Mouse (Mus musculus) ES-Bruce4 (cell line): Measurements from ENCODE around the gene Cr2. TPM values are rescaled to one million over a fixed set of nuclear protein-coding genes. Genes with fewer than 3 reads are reported as not detected.
A peak's percentile ranks its signal among the peaks of the same experiment; 100 is the strongest.
"Not testable (repeated sequence)": the region's sequence is repeated elsewhere in the genome, so short reads cannot be mapped to it uniquely, and the experiment has no call there.

ENCODE experiments used
- H3K27ac ChIP-seq: 2 replicates; pipeline ENCODE4 v1.5.1; 2012; ENCODE audit warnings: low read length, inconsistent platforms; ENCODE audit not compliant: insufficient read depth
- H3K27me3 ChIP-seq: 2 replicates; pipeline ENCODE4 v1.6.1; 2012; ENCODE audit warnings: mild to moderate bottlenecking, low read length, inconsistent platforms; ENCODE audit not compliant: control insufficient read depth, poor library complexity, insufficient read depth, severe bottlenecking
- H3K36me3 ChIP-seq: 2 replicates; pipeline ENCODE4 v1.6.1; 2012; ENCODE audit warnings: inconsistent platforms, mild to moderate bottlenecking, low read length, moderate library complexity; ENCODE audit not compliant: control insufficient read depth, poor library complexity, insufficient read depth, severe bottlenecking
- H3K4me1 ChIP-seq: one replicate; pipeline ENCODE4 v1.8.1; 2011; ENCODE audit warnings: low read length; ENCODE audit not compliant: control insufficient read depth, insufficient read depth
- H3K4me3 ChIP-seq: 2 replicates; pipeline ENCODE4 v1.5.1; 2011; ENCODE audit warnings: low read depth, mild to moderate bottlenecking, low read length
- H3K9ac ChIP-seq: 2 replicates; pipeline ENCODE4 v1.6.1; 2012; ENCODE audit warnings: low read depth, mild to moderate bottlenecking, inconsistent platforms; ENCODE audit not compliant: poor library complexity, severe bottlenecking
- H3K9me3 ChIP-seq: replicated peaks from 2 replicates; pipeline ENCODE4 v1.6.1; 2012; ENCODE audit warnings: mild to moderate bottlenecking, low read length, inconsistent platforms; ENCODE audit not compliant: control insufficient read depth, poor library complexity, insufficient read depth, severe bottlenecking
- CTCF ChIP-seq: IDR thresholded peaks from one replicate; pipeline ENCODE4 v1.8.1; 2011; ENCODE audit warnings: low read depth, low read length
- EP300 ChIP-seq: IDR thresholded peaks from 2 replicates; pipeline ENCODE4 v1.6.1; 2011; ENCODE audit warnings: low read depth, low read length; ENCODE audit not compliant: insufficient read depth
- POLR2A ChIP-seq: IDR thresholded peaks from one replicate; pipeline ENCODE4 v1.8.1; 2011; ENCODE audit warnings: low read length; ENCODE audit not compliant: insufficient read depth
- polyA plus RNA-seq: library from polyadenylated mRNA; stranded (reverse); fragments of >200 nt; gene quantifications from 2 replicates; pipeline ENCODE4 v1.2.4, GENCODE M21; 2011; ENCODE audit warnings: low read depth; ENCODE audit not compliant: missing spikeins, insufficient read depth, insufficient read length

Cr2 gene
- 0.66 and 0.67 TPM in 2 replicates for polyA plus RNA-seq

DNA sequence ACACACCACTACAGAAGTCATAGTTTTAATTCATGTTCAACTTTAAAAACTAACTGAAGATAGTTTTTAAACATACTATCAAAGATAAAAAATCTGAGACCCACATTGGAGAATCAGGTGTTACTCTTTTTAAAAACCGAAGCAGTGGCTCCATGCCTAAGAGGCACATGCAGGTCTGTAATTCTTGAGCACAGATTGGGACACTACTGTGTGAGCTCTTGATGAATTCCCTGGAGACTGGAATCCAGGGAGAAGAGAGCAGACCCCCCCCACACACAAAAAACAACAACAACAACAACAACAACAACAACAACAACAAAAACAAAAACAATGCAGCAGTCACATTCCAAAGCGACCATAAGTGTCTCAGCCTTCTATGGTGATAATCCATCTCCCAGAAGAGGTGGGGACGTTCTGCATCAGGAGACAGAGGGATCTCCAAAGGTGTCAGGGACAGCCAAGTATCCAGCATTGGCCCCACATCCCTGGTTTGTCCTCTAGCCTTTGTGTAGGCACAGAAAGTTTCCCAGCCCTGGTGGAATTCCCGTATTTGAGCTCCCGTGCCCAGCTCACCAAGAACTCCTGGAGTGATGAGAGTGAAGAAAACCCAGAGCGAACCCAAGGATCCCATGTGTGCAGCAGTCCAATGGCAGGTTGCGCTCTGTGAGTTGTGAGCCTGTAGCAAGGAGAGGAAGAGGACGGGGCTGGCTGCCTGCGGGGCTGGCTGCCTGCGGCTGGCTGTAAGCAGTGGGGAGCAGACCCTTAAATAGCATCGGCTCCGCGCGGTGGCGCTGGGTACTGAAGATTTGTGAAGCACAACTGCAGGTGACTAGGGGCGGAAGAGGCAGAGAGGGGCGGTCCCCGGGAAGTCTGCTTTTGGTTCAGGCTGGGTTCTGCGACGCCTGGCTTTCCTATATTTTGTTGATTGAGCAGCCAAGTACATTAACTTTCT is at the start of gene Cr2:
TSS of gene Cr2 (minus strand) at position 737 of the 952 bp plus-strand sequence.
- H3K27ac ChIP-seq, result no peak within 1 kb of the TSS
- H3K4me1 ChIP-seq, result no peaks in the 10 kb centered on the region

DNA sequence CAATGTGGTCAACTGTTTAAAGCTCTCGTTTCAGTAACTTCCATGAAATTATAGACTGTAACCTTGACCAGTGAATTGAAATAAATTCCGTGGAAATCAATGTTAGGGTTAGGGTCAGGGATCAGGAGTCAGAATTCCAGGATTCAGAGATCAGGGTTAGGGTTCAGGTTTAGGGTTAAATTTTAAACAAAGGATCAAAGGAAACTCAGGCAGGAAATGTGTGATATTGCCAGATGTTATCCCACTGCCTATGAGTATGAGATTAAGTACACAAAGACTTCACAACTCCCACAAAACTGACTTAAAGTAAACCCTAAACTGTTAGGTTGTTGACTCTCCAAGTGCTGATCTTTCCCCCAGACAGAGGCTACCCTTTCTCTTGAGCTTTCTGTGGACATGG is 45.3 kb upstream of the Cr2 start:
- no peak overlapping the region for H3K9ac ChIP-seq
- no peaks in the 10 kb centered on the region for H3K27me3 ChIP-seq
- no peak for TF ChIP-seq POLR2A
- no peak for TF ChIP-seq CTCF
- TF ChIP-seq EP300, result no peak

More for the DNA sequence above, at the start of gene Cr2:
- TF ChIP-seq POLR2A, result no peak
- peak; percentile 28 for TF ChIP-seq CTCF
- no peak within 1 kb of the TSS for H3K9ac ChIP-seq
- no peak within 1 kb of the TSS; the same call in 1 of the 2 replicates for H3K4me3 ChIP-seq
- no peaks in the 10 kb centered on the region for H3K9me3 ChIP-seq
- no peaks in the 10 kb centered on the region for H3K36me3 ChIP-seq
- no peaks in the 10 kb centered on the region for H3K27me3 ChIP-seq

DNA sequence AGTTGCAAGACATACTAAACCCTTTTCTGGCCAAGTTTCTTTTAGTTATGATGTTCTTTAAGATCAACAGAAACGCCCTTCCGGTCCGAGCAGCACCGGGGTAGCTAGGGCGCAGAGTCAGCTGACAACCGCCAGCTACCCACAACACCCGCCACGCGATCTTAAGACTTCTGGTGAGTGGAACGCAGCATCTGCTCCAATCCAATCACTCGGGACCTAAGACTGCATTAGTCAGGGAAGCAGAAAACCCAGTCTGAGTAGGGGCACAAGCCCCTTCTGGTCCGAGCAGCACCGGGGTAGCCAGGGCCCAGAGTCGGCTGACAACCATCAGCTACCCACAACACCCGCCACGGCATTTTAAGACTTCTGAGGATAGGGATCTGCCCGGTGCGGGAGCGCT is 36.3 kb upstream of the Cr2 start:
- not testable (repeated sequence) for H3K4me1 ChIP-seq

More for the DNA sequence above, 45.3 kb upstream of the Cr2 start:
- no peak overlapping the region for H3K4me3 ChIP-seq
- H3K27ac ChIP-seq, result no peak overlapping the region
- no peaks in the 10 kb centered on the region for H3K36me3 ChIP-seq
- H3K9me3 ChIP-seq, result no peaks in the 10 kb centered on the region
- H3K4me1 ChIP-seq, result no peaks in the 10 kb centered on the region

DNA sequence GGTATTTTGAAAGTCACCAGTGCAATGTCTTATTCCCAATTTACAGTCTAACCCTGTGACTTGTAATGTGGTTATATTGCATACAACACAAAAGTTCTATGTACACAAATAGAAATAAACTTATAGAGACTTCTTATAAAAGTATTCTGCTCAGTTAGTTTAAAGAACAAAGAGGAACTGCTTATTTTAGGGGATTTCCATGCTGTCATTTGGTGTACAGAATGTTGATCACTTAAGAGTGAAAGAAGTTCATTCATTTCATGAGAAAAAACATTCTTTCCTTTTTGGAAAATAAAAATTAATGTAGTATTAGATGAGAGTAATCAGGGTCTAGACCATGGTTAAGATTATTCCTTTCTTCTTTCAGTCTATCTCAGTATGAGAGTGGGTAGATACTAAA is 8.2 kb upstream of the Cr2 start:
- Histone ChIP-seq H3K4me1 (no peaks in the 10 kb centered on the region), H3K9ac (no peak overlapping the region), H3K9me3 (no peaks in the 10 kb centered on the region), H3K27ac (no peak overlapping the region), H3K36me3 (no peaks in the 10 kb centered on the region), H3K4me3 (no peak overlapping the region), H3K27me3 (no peaks in the 10 kb centered on the region)
- TF ChIP-seq EP300, result no peak
- TF ChIP-seq CTCF, result no peak
- no peak for TF ChIP-seq POLR2A

More for the DNA sequence above, 36.3 kb upstream of the Cr2 start:
- peak overlapping the region; percentile 52; the same call in 1 of the 2 replicates for H3K9ac ChIP-seq
- not testable (repeated sequence) for H3K27me3 ChIP-seq, H3K36me3 ChIP-seq, H3K9me3 ChIP-seq, H3K27ac ChIP-seq
- peak overlapping the region; percentile 62 for H3K4me3 ChIP-seq

DNA sequence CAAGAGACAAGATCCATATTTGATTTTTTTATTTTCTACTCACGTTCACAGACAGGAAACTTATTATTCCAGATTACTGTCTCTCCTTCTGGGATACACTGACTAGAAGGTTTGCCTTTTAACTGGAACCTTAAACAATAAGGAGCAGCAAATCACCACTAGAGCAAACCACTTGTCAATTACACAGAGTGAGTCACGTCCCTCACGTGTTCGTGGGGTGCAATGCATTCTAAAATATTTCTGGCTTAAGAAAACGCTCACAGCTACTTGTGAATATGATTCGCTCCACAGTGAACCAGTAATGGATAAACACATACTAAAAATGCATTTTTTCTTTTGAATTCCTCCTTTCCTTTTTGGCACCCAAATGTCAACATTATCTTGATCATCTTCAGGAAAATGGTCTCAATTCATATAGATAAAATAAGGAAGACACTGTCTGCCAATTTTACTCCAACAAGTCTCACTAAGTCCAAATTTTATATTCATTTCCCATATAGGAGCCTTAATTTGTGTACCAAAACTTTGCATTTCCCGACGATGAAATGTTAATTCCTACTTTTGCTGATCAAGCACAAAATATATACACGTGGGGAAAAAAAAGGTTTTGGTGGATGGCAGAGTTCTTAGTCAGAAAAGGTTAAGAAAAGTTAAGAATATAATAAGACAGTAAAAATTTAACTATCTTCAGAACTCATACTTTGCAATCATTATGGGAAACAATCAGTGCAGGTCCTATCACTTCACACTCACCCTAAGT is 11.3 kb downstream of the Cr2 start:
- H3K9ac ChIP-seq, result no peak overlapping the region
- H3K27me3 ChIP-seq, result no peaks in the 10 kb centered on the region
- H3K4me3 ChIP-seq, result no peak overlapping the region
- no peak for TF ChIP-seq POLR2A
- H3K4me1 ChIP-seq, result no peaks in the 10 kb centered on the region
- H3K36me3 ChIP-seq, result no peaks in the 10 kb centered on the region
- H3K9me3 ChIP-seq, result no peaks in the 10 kb centered on the region
- no peak overlapping the region for H3K27ac ChIP-seq

DNA sequence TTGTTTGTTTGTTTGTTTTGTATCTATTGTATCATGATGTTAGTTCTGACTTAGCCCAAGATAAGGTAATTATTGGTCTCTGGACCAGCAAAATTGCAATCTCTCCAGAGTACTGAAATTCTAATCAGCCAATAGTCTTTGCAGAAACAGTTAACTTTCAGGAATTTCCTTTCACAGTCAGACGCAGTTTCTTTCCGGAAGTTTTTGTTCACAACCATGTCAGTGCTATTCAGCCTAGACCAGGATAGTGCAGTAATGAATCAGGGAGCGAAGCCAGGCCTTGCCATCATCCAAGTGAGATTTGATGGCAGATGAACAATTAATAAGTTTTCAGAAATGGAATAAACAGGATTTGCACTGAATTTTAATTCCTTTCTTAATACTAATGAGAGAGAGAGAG is 44.4 kb downstream of the Cr2 start:
- Histone ChIP-seq H3K27ac (no peak overlapping the region), H3K27me3 (no peaks in the 10 kb centered on the region), H3K9ac (no peak overlapping the region), H3K36me3 (no peaks in the 10 kb centered on the region; the same call in 1 of the 2 replicates), H3K9me3 (no peaks in the 10 kb centered on the region), H3K4me1 (no peaks in the 10 kb centered on the region), H3K4me3 (no peak overlapping the region)
- TF ChIP-seq EP300 (no peak), CTCF (no peak), POLR2A (no peak)
